Mouse (Mus musculus): Measurements from ENCODE around the gene Zfp382.

- TF ChIP-seq EP300 (IDR thresholded peaks at IDR 0.05; ENCODE audit: low read depth): no peak
- no peak for TF ChIP-seq CTCF (IDR thresholded peaks at IDR 0.05; ENCODE audit: low read depth)
Observed at GRCm38 (mm10) chr7:30122188-30122530, 417 bp downstream of the Zfp382 start.
